Mouse (Mus musculus): ENCODE data around the gene Cd53.

Gene Cd53

GRCm38 (mm10) chr3:106789930-106790329 lies at the start of gene Cd53:
Gene Cd53, minus strand, starts transcription at chr3:106790149.
- peak; percentile 79 for DNase-seq (ENCODE audit: low spot score)

GRCm38 (mm10) chr3:106832107-106832506 lies 42.2 kb upstream of the Cd53 start:
- DNase-seq (ENCODE audit: low spot score), result peak; percentile 90

- no peak for DNase-seq (ENCODE audit: low spot score)
Observed at GRCm38 (mm10) chr3:106826187-106826586, 36.2 kb upstream of the Cd53 start, which contains the start of gene Olfr266. Gene Olfr266, minus strand, starts transcription at chr3:106826287.

DNA sequence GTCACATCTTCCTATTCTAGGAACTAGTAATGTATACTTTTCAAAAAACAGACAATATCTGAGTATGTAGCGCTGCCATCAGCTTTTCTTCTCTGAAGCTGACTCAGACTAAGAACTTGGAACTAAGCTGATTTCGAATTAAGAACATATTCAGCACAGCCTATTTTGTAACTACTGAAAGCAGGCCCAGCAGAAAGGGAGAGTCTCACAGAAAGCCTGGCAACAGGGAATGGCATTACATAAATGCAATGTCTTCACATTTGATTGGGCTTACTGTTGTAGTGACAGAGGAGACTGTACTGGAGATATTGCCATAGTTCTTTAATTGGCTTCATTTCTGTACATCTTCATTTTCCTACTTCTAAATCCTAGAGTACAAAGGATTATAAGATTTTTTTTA lies 27.7 kb upstream of the Cd53 start:
- DNase-seq (ENCODE audit: low spot score), result no peak

- no peak for DNase-seq (ENCODE audit: low spot score)
Observed at GRCm38 (mm10) chr3:106808972-106809695, 19.2 kb upstream of the Cd53 start.

DNA sequence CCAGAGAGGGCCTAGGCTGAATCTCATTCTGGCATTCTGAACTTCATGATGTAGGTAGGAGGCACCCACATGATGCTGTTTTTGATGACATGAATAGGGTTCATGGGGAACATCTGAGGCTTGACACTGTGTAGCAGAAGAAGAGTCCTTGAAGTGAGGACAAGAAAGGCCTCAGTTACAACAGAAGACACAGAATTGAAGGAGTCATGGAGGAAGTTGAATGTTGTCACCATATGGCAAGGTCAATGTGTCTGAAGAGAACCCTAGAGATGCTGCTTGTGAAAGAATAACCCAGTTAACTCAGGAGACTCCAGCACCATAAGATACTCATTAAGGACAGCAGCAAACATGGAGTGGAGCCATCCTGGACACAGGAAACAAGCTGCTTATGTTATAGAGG lies 8.1 kb upstream of the Cd53 start:
- no peak for DNase-seq (ENCODE audit: low spot score)

DNA sequence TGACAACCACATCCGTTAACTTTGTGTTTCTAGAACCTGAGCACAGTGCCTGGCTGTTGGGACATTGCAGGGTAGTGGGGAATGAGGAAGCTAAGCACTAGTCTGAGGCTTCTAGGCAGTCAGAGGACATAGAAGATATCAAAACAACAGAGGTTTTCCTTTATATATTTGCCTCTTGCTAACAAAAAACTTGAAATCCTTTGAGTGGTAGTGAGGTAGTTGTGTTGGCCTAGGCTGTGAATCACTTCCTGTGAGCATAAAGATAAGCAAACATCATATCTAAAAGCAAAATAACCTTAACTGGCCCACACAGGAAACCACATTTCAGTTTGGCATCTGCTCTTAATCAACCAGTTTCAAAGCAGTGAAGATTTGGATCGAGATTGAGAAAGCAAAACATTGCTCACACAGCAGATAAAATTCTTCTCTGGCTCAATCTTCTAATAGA lies 1.5 kb downstream of the Cd53 start:
- peak; percentile 85 for DNase-seq (ENCODE audit: low spot score)

DNA sequence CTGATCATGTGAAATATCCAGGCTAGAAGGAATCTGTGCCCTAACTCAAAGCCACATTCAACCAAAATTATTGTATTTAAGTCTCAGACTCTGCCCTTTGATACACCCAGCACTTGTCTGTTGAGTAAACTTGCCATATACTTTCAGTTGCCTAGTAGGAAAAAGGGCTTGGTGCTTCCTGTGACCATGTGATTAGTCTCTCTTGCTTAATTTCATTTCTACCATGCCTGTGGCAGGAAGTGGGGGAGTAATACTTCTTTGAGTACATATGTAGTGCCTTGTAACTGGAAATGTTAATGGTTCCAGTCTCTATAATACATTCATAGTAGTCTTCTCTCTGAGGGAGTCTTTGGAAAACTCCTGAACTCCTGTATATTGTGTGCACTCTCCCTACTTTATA lies 2.0 kb downstream of the Cd53 start:
- peak; percentile 78 for DNase-seq (ENCODE audit: low spot score)

DNA sequence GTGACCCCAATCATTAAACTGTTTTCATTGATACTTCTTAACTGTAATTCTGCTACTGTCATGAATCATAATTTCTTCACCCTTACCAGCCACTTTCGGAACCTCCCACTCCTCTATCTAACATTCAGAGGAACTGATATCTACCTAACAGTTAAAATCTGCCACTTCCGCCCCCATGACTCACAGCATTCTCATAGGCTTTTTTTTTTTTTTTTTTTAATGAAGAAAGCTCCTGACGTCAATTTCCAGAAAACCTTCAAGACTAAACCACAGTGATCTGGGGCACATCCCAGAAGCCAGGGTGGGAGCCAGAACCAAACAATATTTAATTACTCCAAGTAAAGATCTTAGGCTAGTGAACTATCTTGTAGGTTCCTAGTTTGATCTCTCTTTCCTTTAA lies 4.8 kb downstream of the Cd53 start:
- peak; percentile 77 for DNase-seq (ENCODE audit: low spot score)

DNA sequence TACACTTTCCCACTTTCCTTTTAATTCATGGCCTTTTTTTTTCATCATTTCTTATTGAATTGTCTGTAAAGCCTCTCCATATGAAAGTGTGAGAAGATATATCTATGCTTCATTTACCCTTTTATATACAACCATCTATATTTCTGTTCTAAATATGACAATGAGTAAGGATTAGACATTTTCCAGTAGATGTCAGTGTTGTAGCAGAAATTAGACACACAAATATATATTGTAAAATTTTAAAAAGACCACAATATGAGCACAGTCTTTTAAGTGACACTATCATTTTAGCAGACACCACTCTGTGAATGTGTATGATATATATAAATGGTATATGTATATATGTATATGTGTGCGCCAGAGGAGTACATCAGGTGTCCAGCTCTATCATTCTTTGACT lies 18.1 kb downstream of the Cd53 start:
- no peak for DNase-seq (ENCODE audit: low spot score)

DNA sequence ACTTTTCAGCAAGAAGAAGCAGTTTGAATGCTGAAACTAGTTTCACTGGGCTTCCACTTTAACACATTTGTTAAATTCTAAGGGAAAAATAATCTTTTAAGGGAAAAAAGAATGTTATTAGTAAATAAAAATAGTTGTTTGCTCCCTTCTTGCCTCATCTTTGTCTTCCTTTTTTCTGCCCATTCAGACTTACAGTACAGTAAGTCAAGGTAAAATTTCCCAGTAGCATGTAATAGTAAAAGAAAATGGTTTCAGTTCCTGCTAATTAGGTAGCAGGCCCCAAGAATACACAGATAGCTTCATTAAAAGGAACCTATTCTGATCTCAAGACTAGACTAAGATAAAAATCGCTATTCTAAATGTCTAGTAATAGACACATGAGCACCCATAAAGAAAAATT lies 34.1 kb downstream of the Cd53 start:
- DNase-seq (ENCODE audit: low spot score), result no peak

DNA sequence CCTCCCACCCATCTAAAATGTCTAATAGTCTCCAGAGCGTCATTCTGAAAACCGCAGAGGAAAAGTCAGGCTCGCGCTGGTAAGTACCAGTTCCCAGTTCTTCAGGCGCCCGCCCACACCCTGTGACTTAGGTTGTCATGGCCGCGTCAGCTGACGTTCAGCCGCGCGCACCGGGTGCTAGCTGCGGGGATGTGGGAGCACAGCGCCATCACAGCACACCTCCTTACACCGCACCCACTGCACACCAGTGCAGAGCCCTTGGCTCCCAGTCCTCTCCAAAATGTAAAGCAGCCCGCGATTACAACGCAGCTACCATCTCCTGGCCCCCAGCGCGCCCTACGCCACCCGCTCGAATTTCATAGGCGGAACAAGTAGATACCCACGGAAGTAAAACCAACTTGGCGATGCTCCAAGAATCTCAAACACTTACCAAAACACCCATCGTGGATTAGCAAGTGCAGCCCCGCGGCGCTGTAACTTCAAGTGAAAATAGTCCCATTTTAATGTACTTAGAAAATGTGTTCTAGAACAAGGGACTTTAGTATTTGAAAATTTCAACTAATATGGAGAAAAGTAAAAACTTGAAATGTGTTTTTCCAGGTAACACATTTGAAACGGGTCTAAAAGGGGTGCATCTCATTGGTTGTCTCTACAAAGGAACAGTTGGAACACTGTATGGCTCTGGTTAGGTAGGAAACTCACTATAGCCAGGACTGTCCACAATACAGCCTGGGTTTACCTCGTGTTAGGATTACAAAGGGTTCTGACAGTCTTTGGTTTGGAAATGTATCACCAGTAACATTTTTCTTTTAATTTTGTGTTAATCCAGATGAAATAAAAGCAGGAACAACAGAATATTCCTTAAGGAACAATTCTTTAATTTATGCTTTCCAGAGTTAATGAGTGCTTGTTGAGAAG lies 67.7 kb downstream of the Cd53 start:
- DNase-seq (ENCODE audit: low spot score), result peak; percentile 96

DNA sequence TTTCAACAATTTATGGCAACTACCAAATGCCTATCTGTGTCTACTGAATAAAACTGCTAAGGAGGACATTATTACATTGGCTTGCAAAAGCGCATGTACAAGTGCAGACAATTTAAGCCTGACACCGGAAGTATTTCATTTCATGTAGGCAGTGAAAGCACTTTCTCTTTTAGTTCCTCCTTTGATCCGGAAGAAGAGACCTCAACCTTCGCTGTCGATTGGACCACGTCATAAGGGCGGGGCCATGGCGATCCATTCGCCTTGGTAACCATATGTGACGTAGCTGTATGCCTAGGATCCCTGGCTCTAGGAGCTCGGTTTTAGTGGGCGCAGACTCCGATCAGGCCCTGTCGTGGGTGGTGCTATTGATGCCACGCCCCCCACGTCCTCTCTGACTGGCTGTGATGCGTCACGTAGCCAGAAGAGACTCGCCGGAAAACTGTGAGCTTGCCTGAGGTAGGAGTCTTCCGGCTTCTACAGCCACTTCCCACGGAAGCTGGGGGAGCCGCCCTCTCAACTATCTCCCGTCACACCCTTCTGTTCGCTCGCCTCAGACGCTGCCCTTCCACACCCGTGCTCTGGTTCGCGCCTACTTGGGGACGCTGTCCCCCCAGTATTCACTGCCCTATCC lies 68.4 kb downstream of the Cd53 start:
- DNase-seq (ENCODE audit: low spot score), result peak; percentile 99
